Mouse (Mus musculus) cortical plate, adult 2 months (tissue): ENCODE measurements around the gene Stx3.

Source experiments
- CTCF ChIP-seq: fragments of 200-500 bp; IDR thresholded peaks from 2 replicates; pipeline ENCODE4 v1.5.1; 2011; ENCODE audit warnings: mild to moderate bottlenecking, control low read depth, low read length; ENCODE audit not compliant: insufficient read depth; ENCODE audit errors: extremely low read depth
- POLR2A ChIP-seq: fragments of 200-500 bp; IDR thresholded peaks from 2 replicates; pipeline ENCODE4 v1.6.1; 2011; ENCODE audit warnings: mild to moderate bottlenecking, low read length, control low read depth; ENCODE audit not compliant: insufficient read depth; ENCODE audit errors: extremely low read depth

- TF ChIP-seq CTCF: no peak
- no peak for TF ChIP-seq POLR2A
Measured at GRCm38 (mm10) chr19:11730278-11730677, 88.9 kb downstream of the Stx3 start.
